Mouse (Mus musculus) erythroblast, embryonic 14.5 days (primary cell): ENCODE results near the gene Kcnh6.

Experiments
- GATA1 ChIP-seq: IDR thresholded peaks from 2 replicates; pipeline ENCODE4 v1.6.1; 2012; ENCODE audit warnings: low read length, inconsistent platforms, mixed read lengths
- TAL1 ChIP-seq: IDR thresholded peaks from 3 replicates; pipeline ENCODE4 v1.6.1; 2012; ENCODE audit warnings: low read length, inconsistent platforms, mixed read lengths

GRCm38 (mm10) chr11:105990231-105990630, 17.7 kb upstream of the Kcnh6 start:
- TF ChIP-seq TAL1 (no peak), GATA1 (no peak)
